Mouse (Mus musculus) inflammation-experienced regulatory T-cells (primary cell): ENCODE measurements around the gene Ndst4. TPM values are rescaled to one million over a fixed set of nuclear protein-coding genes. Genes with fewer than 3 reads are reported as not detected.

Experiments used
- polyA plus RNA-seq, 2 experiments: library from polyadenylated mRNA; unstranded; fragments of 100-300 nt; shearing (Covaris generic); gene quantifications; one replicate each; pipeline ENCODE4 v1.2.1; 2017

The Ndst4 gene
- 1 to 10 TPM in 1 of 2 experiments, under 1 TPM in 1; 0.37 to 1.5 TPM for polyA plus RNA-seq

DNA sequence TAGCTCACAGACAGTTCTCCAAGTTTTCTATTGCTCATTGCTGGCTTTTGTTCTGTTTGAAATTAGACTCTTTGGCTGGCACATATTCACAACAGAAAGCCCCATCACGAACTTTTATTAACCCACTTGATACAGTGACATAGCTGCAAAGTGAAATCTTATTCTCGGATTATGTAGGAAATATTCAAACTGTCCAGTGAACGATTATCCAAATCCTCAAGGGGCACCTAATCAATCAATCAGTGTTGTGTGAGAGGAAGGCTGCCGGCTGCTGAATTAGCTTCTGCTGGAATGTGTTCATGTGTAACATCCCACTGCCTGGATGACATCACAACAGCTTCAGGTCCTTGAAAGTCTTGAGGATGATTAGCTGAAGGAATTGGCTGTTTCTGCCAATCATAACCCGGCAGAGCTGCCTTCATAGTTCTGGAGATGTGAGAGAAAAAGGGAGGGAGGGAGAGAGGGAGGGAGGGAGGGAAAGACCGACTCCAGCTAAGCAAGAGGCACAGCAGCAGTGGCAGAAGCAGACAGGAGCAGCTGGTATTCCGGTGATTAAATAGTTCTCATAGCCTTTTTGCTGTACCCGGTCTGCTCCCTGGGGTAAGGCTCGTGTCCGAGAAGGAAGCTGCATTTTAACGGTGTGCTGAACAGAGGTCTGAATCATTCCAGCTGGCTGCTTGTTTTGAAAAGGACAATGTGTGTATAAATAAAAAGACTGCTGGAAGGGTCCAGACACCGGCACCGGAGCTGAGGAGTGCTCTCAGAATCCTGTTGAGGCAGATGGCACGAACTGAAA is at the start of gene Ndst4:
Gene Ndst4 (plus strand): TSS at position 476 of the 796 bp plus-strand sequence.

